8 mouse cellular contexts compared by ENCODE assay signal in genomic region chr6:37299562-37300390, GRCm38 (mm10). TPM values are rescaled to one million over a fixed set of nuclear protein-coding genes. Genes with fewer than 3 reads are reported as not detected.
A peak's percentile ranks its signal among the peaks of the same experiment; 100 is the strongest.
DNase-seq lines count a peak whose midpoint lies in the region; ATAC-seq and TF ChIP-seq lines count a peak whose summit lies in the region.

Gene Dgki, minus strand, starts transcription at chr6:37300184.

- peak within 1 kb of the TSS; percentile 28; the same call in 1 of the 2 replicates for H3K9ac ChIP-seq in kidney, postnatal 0 days (ENCODE audit: low read depth, low read length)

- no peak for DNase-seq in spleen, adult 2 months (ENCODE audit: low read depth in 1 of 2, low spot score in 2 of 2)
- no peak for DNase-seq in spleen, postnatal 4 days (ENCODE audit: low spot score in 2 of 2)
- DNase-seq in cerebellum, postnatal 36 days, result peak; percentile 79 to 81
- peak; percentile 12 for DNase-seq in gastrocnemius, postnatal 25 days
- DNase-seq in kidney, postnatal 0 days (ENCODE audit: low spot score), result peak; percentile 31
- peak; percentile 5 for DNase-seq in liver
- peak; percentile 23 for DNase-seq in retina, adult 2 months (ENCODE audit: low read depth, low spot score)
- DNase-seq in spleen, postnatal 36 days (ENCODE audit: low spot score in 2 of 2), result no peak

- 4% methylated on average over 65 of the region's 65 CpGs for WGBS in spleen, adult 2 months
- under 1% methylated on average over 58 of the region's 65 CpGs for WGBS in kidney, postnatal 0 days

- no peak for TF ChIP-seq CTCF in spleen, adult 2 months (IDR thresholded peaks at IDR 0.05; ENCODE audit: extremely low read depth, insufficient read depth, insufficient read length, insufficient replicate concordance)
- no peak for TF ChIP-seq CTCF in kidney, postnatal 0 days (IDR thresholded peaks at IDR 0.05; ENCODE audit: low read depth)

- H3K27ac ChIP-seq in spleen, adult 2 months (ENCODE audit: insufficient read depth, low read length), result no peak within 1 kb of the TSS
- H3K27ac ChIP-seq in kidney, postnatal 0 days, result no peak within 1 kb of the TSS

- H3K27me3 ChIP-seq in spleen, adult 2 months (ENCODE audit: control insufficient read depth, insufficient read depth, low read length), result peaks cover 4% of the 10 kb centered on the region
- H3K27me3 ChIP-seq in kidney, postnatal 0 days (ENCODE audit: insufficient read depth, low read length), result peaks cover 19% of the 10 kb centered on the region

- no peaks in the 10 kb centered on the region; the same call in 1 of the 2 replicates for H3K4me1 ChIP-seq in spleen, adult 2 months (ENCODE audit: control insufficient read depth, insufficient read depth, insufficient read length)
- H3K4me1 ChIP-seq in kidney, postnatal 0 days (replicated peaks; ENCODE audit: insufficient read depth, low read length), result peaks cover 9% of the 10 kb centered on the region

- ATAC-seq in kidney, postnatal 0 days (replicated peaks; ENCODE audit: low FRiP score, low read depth), result peak; percentile 71

- peak within 1 kb of the TSS; percentile 18; the same call in 1 of the 2 replicates for H3K4me3 ChIP-seq in spleen, adult 2 months (ENCODE audit: extremely low read depth, insufficient read depth, insufficient read length)
- peak within 1 kb of the TSS; percentile 51 for H3K4me3 ChIP-seq in kidney, postnatal 0 days (replicated peaks; ENCODE audit: low read depth, low read length)

- no peaks in the 10 kb centered on the region for H3K36me3 ChIP-seq in spleen, adult 2 months (ENCODE audit: control insufficient read depth, insufficient read depth, low read length)
- no peaks in the 10 kb centered on the region for H3K36me3 ChIP-seq in kidney, postnatal 0 days (ENCODE audit: insufficient read depth, low read length)

- peak within 1 kb of the TSS; percentile 95 for H3K4me2 ChIP-seq in kidney, postnatal 0 days (ENCODE audit: low read length)

- no peak for TF ChIP-seq POLR2A in spleen, adult 2 months (IDR thresholded peaks at IDR 0.05; ENCODE audit: low read depth, low read length)

- no peaks in the 10 kb centered on the region for H3K9me3 ChIP-seq in kidney, postnatal 0 days (replicated peaks; ENCODE audit: low read length)

RNA-seq across cellular contexts. Expression of gene Dgki, which starts in this region (rescaled TPM):
- polyA plus RNA-seq in spleen, adult 2 months (2012; rRNA removed), result 0.39 and 0.70 TPM in 2 replicates
- under 1 TPM; 0.13 to 0.15 TPM for total RNA-seq in gastrocnemius, postnatal 25 days (2021)
- polyA plus RNA-seq in kidney, postnatal 0 days (2015; fragmentation: Nextera tagmentation; extraction: Ambion mirVana), result 0.76 and 0.85 TPM in 2 replicates

Comparison
In these comparisons a context has a peak if more than half of its experiments do, and no peak if none do; other contexts are left out.
1. Peak in DNase-seq in gastrocnemius, postnatal 25 days; RNA of the gene not detected or under 1 TPM.
2. Peak in DNase-seq, ATAC-seq, H3K4me3 ChIP-seq, H3K9ac ChIP-seq and H3K4me2 ChIP-seq in kidney, postnatal 0 days; RNA of the gene not detected or under 1 TPM.
3. DNase-seq: peak in cerebellum, postnatal 36 days (2 of 2), liver (single experiment) and retina, adult 2 months (single experiment); none in spleen, adult 2 months (0 of 2), spleen, postnatal 4 days (0 of 2) and spleen, postnatal 36 days (0 of 2).